Mouse (Mus musculus) testis, adult 2 months (tissue): ENCODE results near the gene Nuak1. TPM values are rescaled to one million over a fixed set of nuclear protein-coding genes. Genes with fewer than 3 reads are reported as not detected.

ENCODE experiments used
- H3K27ac ChIP-seq: fragments of 200-500 bp; 2 replicates; pipeline ENCODE4 v1.5.1; 2012; ENCODE audit warnings: low read depth, low read length; ENCODE audit not compliant: control insufficient read depth, insufficient read depth
- H3K27me3 ChIP-seq: fragments of 200-500 bp; 2 replicates; pipeline ENCODE4 v1.6.1; 2012; ENCODE audit warnings: mild to moderate bottlenecking, low read length, moderate library complexity; ENCODE audit not compliant: control insufficient read depth, insufficient read depth
- H3K36me3 ChIP-seq: fragments of 200-500 bp; 2 replicates; pipeline ENCODE4 v1.6.1; 2012; ENCODE audit warnings: mild to moderate bottlenecking, low read length; ENCODE audit not compliant: control insufficient read depth, insufficient read depth
- H3K4me1 ChIP-seq: fragments of 200-500 bp; 2 replicates; pipeline ENCODE4 v1.6.1; 2012; ENCODE audit warnings: low read length; ENCODE audit not compliant: control insufficient read depth, insufficient read depth
- H3K4me3 ChIP-seq: fragments of 200-500 bp; 2 replicates; pipeline ENCODE4 v1.5.1; 2012; ENCODE audit warnings: low read depth, mild to moderate bottlenecking, low read length, moderate library complexity, mixed read lengths; ENCODE audit not compliant: control insufficient read depth
- CTCF ChIP-seq: fragments of 200-500 bp; IDR thresholded peaks from 2 replicates; pipeline ENCODE4 v1.5.1; 2012; ENCODE audit warnings: low read depth, mild to moderate bottlenecking, inconsistent platforms, low read length, moderate library complexity; ENCODE audit not compliant: control insufficient read depth, insufficient read depth, insufficient replicate concordance
- POLR2A ChIP-seq: fragments of 200-500 bp; IDR thresholded peaks from 2 replicates; pipeline ENCODE4 v1.6.1; 2012; ENCODE audit warnings: low read depth, mild to moderate bottlenecking, inconsistent platforms, low read length, moderate library complexity; ENCODE audit not compliant: control insufficient read depth
- polyA plus RNA-seq: library from polyadenylated mRNA; depleted of rRNA; stranded (reverse); fragments of >200 nt; gene quantifications from 2 replicates; pipeline ENCODE4 v1.2.3, GENCODE M21; 2012

Nuak1 gene
- polyA plus RNA-seq, 1 experiment: 1.6 TPM

DNA sequence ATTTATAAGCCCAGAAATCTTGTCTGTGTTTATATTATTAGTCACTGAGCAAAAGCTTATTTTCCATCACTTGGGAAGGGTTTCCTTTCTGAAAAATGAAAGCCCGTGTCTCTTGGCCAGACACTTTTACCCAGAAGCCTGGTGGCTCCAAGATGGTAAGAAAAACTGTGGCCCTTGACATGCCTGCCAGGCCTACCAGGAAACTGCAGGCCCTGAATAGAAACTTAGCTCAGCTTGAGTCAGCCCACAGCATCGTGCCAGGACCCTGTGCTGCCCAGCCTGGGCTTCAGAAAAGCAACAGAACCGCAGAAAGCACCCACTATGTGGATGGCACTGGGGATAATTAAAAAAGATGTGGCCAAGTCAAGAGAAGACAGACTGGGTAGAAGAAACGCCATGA, 43.1 kb downstream of the Nuak1 start:
- H3K36me3 ChIP-seq: no peaks in the 10 kb centered on the region
- no peaks in the 10 kb centered on the region for H3K27me3 ChIP-seq
- no peak overlapping the region for H3K27ac ChIP-seq
- H3K4me3 ChIP-seq: no peak overlapping the region
- TF ChIP-seq CTCF: no peak
- TF ChIP-seq POLR2A: no peak
- no peaks in the 10 kb centered on the region; the same call in 1 of the 2 replicates for H3K4me1 ChIP-seq

DNA sequence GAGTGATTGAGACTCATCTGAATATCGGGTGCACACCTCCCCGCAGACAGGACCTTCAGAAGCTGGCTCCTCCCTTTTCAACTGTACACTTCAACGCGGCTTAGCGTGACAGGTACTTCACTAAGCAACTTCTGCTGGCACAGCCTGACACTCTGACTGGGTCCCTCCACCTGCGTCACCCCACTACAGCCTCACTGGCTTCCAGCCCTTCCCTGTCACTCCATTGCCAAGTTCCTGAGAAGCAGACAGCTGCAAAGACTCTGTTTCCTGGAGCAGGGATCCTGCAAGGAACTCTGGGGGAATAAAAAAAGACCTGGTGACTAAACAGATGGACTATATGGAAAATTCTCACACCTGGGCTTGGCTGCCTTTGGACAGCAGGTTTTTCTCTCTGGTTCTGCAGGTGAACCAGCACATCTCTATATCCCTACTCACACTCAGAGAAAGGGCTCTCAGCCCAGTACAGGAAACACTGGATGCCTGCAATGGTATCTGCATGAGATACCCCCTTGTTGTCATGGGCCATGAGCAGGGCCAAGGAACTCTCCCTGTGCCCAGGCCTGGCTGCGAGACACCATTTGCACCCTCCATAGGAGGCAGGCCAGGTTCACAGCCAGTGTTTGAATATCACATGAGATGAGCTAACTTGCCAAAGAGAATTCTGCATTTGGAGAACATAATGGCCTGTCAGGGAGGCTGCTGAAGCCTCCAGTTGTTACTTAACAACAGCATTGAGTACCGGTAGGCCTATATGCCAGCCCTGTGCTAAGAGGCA, 44.3 kb downstream of the Nuak1 start:
- H3K36me3 ChIP-seq: no peaks in the 10 kb centered on the region
- no peaks in the 10 kb centered on the region; the same call in 1 of the 2 replicates for H3K4me1 ChIP-seq
- TF ChIP-seq POLR2A (no peak), CTCF (no peak)

DNA sequence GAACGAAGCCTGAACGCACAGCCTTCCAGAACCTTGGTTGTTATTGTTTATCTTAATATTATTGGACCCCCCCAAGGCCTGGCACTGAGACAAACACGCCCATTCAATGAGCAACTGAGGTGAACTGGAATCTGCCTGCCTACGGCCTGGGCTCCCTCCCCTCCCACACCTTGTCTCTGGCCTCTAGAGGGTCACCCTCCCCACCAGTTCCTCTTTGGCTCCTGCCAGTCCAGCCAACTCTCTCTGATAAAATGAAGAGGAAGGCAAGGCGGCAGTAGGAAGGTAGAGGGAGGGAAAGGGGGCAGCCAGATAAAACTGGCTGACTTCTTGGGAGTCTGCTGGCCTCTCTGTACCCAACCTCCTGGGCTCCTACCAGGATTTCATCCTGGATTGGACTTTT, 45.1 kb downstream of the Nuak1 start:
- Histone ChIP-seq H3K27ac (no peak overlapping the region), H3K36me3 (no peaks in the 10 kb centered on the region), H3K4me3 (no peak overlapping the region), H3K27me3 (no peaks in the 10 kb centered on the region), H3K4me1 (no peaks in the 10 kb centered on the region; the same call in 1 of the 2 replicates)
- no peak for TF ChIP-seq POLR2A

More for the DNA sequence above, 44.3 kb downstream of the Nuak1 start:
- Histone ChIP-seq H3K27me3 (no peaks in the 10 kb centered on the region), H3K27ac (no peak overlapping the region), H3K4me3 (no peak overlapping the region)

DNA sequence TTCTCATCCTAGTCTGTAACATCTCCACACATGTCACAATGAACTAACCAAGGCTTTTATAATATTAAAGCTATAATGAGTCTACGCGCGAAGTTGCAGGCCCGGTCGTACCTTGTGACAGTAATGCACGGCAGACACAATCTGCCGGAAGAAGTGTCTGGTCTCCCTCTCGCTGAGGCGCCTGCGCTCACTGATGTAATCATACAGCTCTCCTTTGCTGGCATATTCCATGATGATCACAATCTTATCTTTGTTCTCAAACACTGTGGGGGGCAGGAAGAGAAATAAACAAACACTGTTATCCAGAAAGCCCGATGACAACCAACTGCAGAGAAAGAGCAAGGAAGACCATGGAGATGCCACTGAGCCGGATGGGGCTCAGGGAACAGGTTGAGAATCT, 46.5 kb downstream of the Nuak1 start:
- no peaks in the 10 kb centered on the region for H3K27me3 ChIP-seq
- no peaks in the 10 kb centered on the region for H3K36me3 ChIP-seq
- H3K4me3 ChIP-seq: no peak overlapping the region
- TF ChIP-seq POLR2A: no peak
- TF ChIP-seq CTCF: no peak
- no peaks in the 10 kb centered on the region; the same call in 1 of the 2 replicates for H3K4me1 ChIP-seq
- H3K27ac ChIP-seq: no peak overlapping the region

DNA sequence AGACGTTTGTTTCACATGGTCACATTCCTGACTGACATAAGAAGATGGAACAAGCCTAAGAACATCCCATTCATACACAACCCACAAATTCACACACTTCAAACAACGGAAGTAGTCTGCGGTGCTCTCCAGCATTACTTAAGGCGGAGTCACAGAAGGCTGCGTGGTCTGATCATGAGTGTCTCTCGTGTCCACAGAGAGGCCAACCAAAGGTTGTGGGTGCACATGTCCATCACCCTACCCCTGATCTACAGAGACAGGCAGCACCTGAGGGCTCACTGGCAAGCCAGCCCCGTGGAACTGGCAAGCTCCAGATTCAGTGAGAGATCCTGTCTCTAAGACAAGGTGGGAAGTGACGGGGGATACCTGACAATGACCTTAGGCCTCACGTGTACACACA, 47.0 kb downstream of the Nuak1 start:
- TF ChIP-seq POLR2A (no peak), CTCF (no peak)
- H3K27me3 ChIP-seq: no peaks in the 10 kb centered on the region
- H3K27ac ChIP-seq: no peak overlapping the region
- H3K4me1 ChIP-seq: no peaks in the 10 kb centered on the region; the same call in 1 of the 2 replicates
- H3K4me3 ChIP-seq: no peak overlapping the region
- no peaks in the 10 kb centered on the region for H3K36me3 ChIP-seq

DNA sequence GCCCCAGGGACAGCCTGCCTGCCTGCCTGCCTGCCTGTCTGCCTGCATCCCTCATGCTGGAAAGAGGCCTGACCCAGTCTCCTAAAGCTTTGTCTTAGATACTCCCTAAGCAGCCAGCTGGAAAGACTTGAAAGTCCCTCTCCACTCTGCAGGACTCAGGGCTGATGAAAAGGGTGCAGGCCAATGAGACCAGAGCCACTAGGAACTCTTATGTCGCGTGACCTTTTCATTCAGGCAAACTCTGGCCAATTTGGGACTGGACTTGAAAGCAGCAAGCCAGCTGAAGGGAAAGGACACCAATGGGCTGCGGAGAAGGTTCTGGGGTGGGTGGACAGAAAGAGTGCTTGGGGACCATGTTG, 47.7 kb downstream of the Nuak1 start:
- TF ChIP-seq CTCF (no peak), POLR2A (no peak)
- Histone ChIP-seq H3K36me3 (no peaks in the 10 kb centered on the region), H3K27ac (no peak overlapping the region), H3K27me3 (no peaks in the 10 kb centered on the region), H3K4me1 (no peaks in the 10 kb centered on the region; the same call in 1 of the 2 replicates), H3K4me3 (no peak overlapping the region)

DNA sequence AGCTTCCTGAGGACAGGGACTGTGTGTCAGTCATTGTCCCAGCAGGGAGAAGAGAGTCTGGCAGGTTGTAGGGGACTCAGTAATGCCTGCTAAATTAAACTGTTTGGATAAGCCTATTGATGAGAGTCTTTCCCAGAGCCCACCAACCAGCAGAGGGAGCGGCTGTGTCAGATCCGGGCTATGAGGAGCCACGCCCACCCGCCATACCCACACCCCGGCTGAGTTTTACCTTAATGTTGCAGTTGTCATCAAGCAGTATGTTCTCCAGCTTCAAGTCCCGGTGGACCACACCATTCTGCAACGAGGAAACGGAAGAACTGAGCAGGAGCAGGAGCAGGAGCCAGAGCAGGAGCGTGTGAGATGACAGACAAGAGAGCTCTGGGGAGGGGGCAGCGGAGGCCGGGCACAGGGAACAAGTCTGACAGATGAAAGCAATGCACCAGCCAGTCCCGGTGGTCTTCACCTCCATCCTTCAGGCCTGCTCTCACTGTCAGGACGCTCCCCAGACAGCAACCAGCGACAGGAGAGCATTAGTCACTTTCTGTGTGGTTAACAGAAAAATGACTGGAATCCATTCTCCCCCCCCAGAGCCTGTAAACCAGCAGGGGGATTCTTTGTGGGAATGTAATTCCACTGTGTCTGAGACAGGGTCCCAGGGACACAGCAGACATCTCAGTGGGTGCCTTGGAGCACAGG, 48.2 kb downstream of the Nuak1 start:
- H3K27ac ChIP-seq: no peak overlapping the region
- no peak overlapping the region for H3K4me3 ChIP-seq
- no peaks in the 10 kb centered on the region for H3K27me3 ChIP-seq
- no peaks in the 10 kb centered on the region for H3K36me3 ChIP-seq
- no peak for TF ChIP-seq POLR2A
- no peak for TF ChIP-seq CTCF
- no peaks in the 10 kb centered on the region; the same call in 1 of the 2 replicates for H3K4me1 ChIP-seq
